Mouse (Mus musculus) intestine, embryonic 16.5 days (tissue): ENCODE measurements around the gene Nup205. TPM values are rescaled to one million over a fixed set of nuclear protein-coding genes. Genes with fewer than 3 reads are reported as not detected.

Source experiments
- ATAC-seq: fragments of 200-750 bp; cut with Nextera tagmentation; 2 replicates; pipeline ENCODE4 v1.8.0; 2017; ENCODE audit warnings: moderate TSS enrichment, moderate library complexity
- H3K27ac ChIP-seq: fragments of 300-500 bp; sonication (generic); 2 replicates; pipeline ENCODE4 v1.5.1; 2014; ENCODE audit warnings: mild to moderate bottlenecking, low read length
- H3K27me3 ChIP-seq: fragments of 300-500 bp; sonication (generic); replicated peaks from 2 replicates; pipeline ENCODE4 v1.6.1; 2014; ENCODE audit warnings: low read length, control low read depth, mixed read lengths; ENCODE audit not compliant: control insufficient read depth, insufficient read depth
- H3K36me3 ChIP-seq: fragments of 300-500 bp; sonication (generic); 2 replicates; pipeline ENCODE4 v1.6.1; 2014; ENCODE audit warnings: low read length, control low read depth; ENCODE audit not compliant: control insufficient read depth, insufficient read depth
- H3K4me1 ChIP-seq: fragments of 300-500 bp; sonication (generic); 2 replicates; pipeline ENCODE4 v1.6.1; 2014; ENCODE audit warnings: low read length, control low read depth, mixed read lengths; ENCODE audit not compliant: control insufficient read depth, insufficient read depth
- H3K4me2 ChIP-seq: fragments of 300-500 bp; sonication (generic); 2 replicates; pipeline ENCODE4 v1.6.1; 2014; ENCODE audit warnings: low read depth, low read length, control low read depth
- H3K4me3 ChIP-seq: fragments of 300-500 bp; sonication (generic); 2 replicates; pipeline ENCODE4 v1.5.1; 2014; ENCODE audit warnings: mild to moderate bottlenecking, low read length
- H3K9ac ChIP-seq: fragments of 300-500 bp; sonication (generic); 2 replicates; pipeline ENCODE4 v1.6.1; 2014; ENCODE audit warnings: low read depth, low read length
- H3K9me3 ChIP-seq: fragments of 300-500 bp; sonication (generic); 2 replicates; pipeline ENCODE4 v1.6.1; 2016; ENCODE audit warnings: low read length, control low read depth; ENCODE audit not compliant: control insufficient read depth
- WGBS: fragments of 180-500 bp; shearing (Covaris S2); extraction: QIAGEN DNeasy Blood & Tissue Kit; methylation state at CpG from one replicate; pipeline ENCODE4 v1.1.7; 2014; 5-methylcytosine and 5-hydroxymethylcytosine counted together
- polyA plus RNA-seq: library from polyadenylated mRNA; unstranded; fragments of >200 nt; fragmentation: Nextera tagmentation; extraction: Ambion mirVana; gene quantifications from 2 replicates; pipeline ENCODE4 v1.2.1, GENCODE M21; 2015

Gene Nup205
- polyA plus RNA-seq = 23.7 and 23.8 TPM in 2 replicates

- peak; percentile 94 for ATAC-seq
- peak within 1 kb of the TSS; percentile 97 for H3K9ac ChIP-seq
- peak within 1 kb of the TSS; percentile 86 for H3K4me2 ChIP-seq
- H3K36me3 ChIP-seq = no peaks in the 10 kb centered on the region
- H3K27ac ChIP-seq = peak within 1 kb of the TSS; percentile 95
- H3K9me3 ChIP-seq = no peaks in the 10 kb centered on the region
- no peaks in the 10 kb centered on the region for H3K27me3 ChIP-seq
- H3K4me1 ChIP-seq = no peaks in the 10 kb centered on the region
- WGBS = 3% methylated on average over 34 of the region's 34 CpGs
- peak within 1 kb of the TSS; percentile 92 for H3K4me3 ChIP-seq
Observed at GRCm38 (mm10) chr6:35176979-35177649, at the start of gene Nup205. Gene Nup205, plus strand, starts transcription at chr6:35177421.

DNA sequence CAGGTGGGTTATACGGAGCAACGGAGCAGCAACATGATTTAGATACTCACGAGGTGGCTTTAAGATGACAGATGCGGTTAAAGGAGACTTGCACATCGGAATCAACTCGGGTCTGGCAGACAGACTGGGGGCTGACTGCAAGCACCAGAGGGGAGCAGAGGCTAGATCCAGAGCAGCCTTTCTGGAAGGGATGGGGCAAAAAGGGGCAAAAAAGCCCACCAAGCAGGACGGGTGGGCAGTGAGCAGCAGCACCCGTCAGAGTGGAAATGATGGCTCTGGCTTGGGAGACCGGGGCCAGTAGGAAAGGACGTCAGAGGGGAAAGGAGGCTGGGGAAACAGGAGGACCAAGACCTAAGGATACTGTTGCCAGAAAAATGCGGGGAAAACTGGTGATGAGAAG is 44.4 kb upstream of the Nup205 start:
- H3K4me2 ChIP-seq = peak overlapping the region; percentile 90
- ATAC-seq = peak; percentile 2; the same call in 1 of the 2 replicates
- H3K9ac ChIP-seq = peak overlapping the region; percentile 89
- H3K9me3 ChIP-seq = no peaks in the 10 kb centered on the region
- H3K27me3 ChIP-seq = no peaks in the 10 kb centered on the region
- peaks cover 2% of the 10 kb centered on the region; the same call in 1 of the 2 replicates for H3K4me1 ChIP-seq
- H3K4me3 ChIP-seq = peak overlapping the region; percentile 81
- H3K27ac ChIP-seq = peak overlapping the region; percentile 93
- no peaks in the 10 kb centered on the region for H3K36me3 ChIP-seq
- WGBS = under 1% methylated on average over 11 of the region's 11 CpGs

GRCm38 (mm10) chr6:35133246-35133578 is 44.0 kb upstream of the Nup205 start:
- H3K36me3 ChIP-seq = no peaks in the 10 kb centered on the region
- H3K4me1 ChIP-seq = peaks cover 2% of the 10 kb centered on the region; the same call in 1 of the 2 replicates
- H3K27me3 ChIP-seq = no peaks in the 10 kb centered on the region
- ATAC-seq = peak; percentile 93
- peak overlapping the region; percentile 89 for H3K9ac ChIP-seq
- H3K9me3 ChIP-seq = no peaks in the 10 kb centered on the region
- H3K4me3 ChIP-seq = peak overlapping the region; percentile 81
- H3K27ac ChIP-seq = peak overlapping the region; percentile 93
- under 1% methylated on average over 24 of the region's 25 CpGs for WGBS
- peak overlapping the region; percentile 90 for H3K4me2 ChIP-seq

DNA sequence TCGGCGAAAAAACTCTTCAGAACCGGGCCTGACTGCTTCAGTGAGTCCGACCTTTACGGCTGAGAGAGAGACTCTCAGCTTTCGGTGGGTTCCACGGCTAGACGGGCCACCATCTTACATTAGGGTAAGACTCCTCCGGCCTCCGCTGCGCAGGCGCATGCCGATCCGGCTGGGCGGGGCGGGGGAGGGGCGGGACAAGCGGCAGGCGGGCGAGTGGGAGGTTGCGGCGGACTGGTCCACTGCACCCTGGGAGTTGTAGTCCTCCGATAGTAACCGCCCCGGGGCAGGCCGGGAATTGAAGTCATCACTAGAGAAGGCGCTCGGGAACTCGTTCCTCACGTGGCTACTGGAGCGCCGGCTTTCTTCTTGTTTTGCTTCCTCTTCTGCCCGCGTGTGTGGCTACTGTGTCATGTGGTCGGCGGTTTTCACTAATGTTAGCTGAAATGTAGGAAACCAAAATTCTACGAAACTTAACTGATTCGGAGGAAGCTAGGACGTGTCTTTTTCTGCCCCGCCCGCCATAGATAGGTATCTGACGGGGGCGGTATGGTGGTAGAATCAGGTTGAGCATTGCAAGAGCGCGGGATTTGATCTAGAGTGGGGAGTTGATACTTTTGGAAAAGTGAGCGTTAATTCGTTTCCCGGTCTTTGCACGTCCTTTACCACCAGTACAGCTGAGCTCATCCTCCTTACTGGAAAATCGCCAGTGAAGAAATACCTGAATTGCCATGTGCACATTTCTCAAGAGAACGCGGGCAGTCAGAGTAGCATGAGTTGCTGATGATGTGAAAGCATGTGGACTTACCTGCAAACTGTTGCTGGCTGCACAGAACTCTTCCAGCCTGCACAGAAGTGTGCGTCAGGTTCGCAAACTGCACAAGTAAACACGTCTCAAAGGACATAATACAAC is 43.4 kb upstream of the Nup205 start, which contains the start of gene Cnot4:
Gene Cnot4, minus strand, starts transcription at position 146 of the 910 bp plus-strand sequence.
- H3K4me3 ChIP-seq = peak within 1 kb of the TSS; percentile 81
- H3K4me1 ChIP-seq = peaks cover 2% of the 10 kb centered on the region; the same call in 1 of the 2 replicates
- H3K4me2 ChIP-seq = peak within 1 kb of the TSS; percentile 90
- peak within 1 kb of the TSS; percentile 93 for H3K27ac ChIP-seq
- ATAC-seq = peak; percentile 99
- no peaks in the 10 kb centered on the region for H3K36me3 ChIP-seq
- H3K9me3 ChIP-seq = no peaks in the 10 kb centered on the region
- WGBS = under 1% methylated on average over 55 of the region's 55 CpGs
- H3K27me3 ChIP-seq = no peaks in the 10 kb centered on the region
- peak within 1 kb of the TSS; percentile 89 for H3K9ac ChIP-seq

GRCm38 (mm10) chr6:35134844-35135243 is 42.4 kb upstream of the Nup205 start:
- H3K9ac ChIP-seq = no peak overlapping the region

DNA sequence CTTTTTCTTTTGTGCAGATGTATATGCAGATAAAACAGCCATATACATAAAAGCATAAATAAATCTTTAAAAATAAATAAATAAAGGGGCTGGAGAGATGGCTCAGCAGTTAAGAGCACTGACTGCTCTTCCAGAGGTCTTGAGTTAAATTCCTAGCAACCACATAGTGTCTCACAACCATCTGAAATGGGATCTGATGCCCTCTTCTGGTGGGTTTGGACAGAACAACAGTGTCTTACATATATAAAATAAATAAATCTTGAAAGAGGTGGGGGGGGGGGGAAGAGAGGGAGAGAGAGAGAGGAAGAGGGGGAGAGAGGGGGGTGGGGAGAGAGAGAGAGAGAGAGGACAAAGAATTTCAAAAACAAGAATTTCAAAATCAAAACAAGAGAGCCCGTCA is 36.9 kb upstream of the Nup205 start:
- H3K4me2 ChIP-seq = no peak overlapping the region
- no peaks in the 10 kb centered on the region for H3K27me3 ChIP-seq
- no peak overlapping the region for H3K27ac ChIP-seq
- H3K36me3 ChIP-seq = no peaks in the 10 kb centered on the region
- no peaks in the 10 kb centered on the region for H3K9me3 ChIP-seq
- no peaks in the 10 kb centered on the region for H3K4me1 ChIP-seq
- no peak overlapping the region for H3K9ac ChIP-seq
- H3K4me3 ChIP-seq = no peak overlapping the region
- ATAC-seq = no peak
- WGBS = 89% methylated on average over 1 of the region's 1 CpGs

More at GRCm38 (mm10) chr6:35134844-35135243, 42.4 kb upstream of the Nup205 start:
- H3K36me3 ChIP-seq = no peaks in the 10 kb centered on the region
- no peak for ATAC-seq
- 59% methylated on average over 2 of the region's 2 CpGs for WGBS
- H3K4me2 ChIP-seq = peak overlapping the region; percentile 72
- peak overlapping the region; percentile 81 for H3K4me3 ChIP-seq
- peaks cover 2% of the 10 kb centered on the region; the same call in 1 of the 2 replicates for H3K4me1 ChIP-seq
- no peak overlapping the region for H3K27ac ChIP-seq
- no peaks in the 10 kb centered on the region for H3K9me3 ChIP-seq
- H3K27me3 ChIP-seq = no peaks in the 10 kb centered on the region

DNA sequence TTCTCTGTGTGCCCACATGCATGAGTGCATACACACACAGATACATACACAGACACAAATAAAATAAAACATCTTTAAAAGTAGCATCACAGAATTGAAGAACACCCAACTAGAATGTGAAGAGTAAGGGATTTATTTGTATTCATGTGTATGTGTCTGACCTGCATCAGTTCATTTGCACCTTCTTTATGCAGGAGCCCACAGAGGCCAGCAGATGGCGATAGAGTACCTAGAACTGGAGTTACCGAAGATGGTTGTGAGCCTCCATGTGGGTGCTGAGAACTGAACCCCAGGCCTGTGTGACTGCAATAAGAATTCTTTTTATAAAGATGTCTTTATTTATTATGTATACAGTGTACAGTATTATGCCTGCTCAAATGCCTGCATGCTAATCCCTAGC is 31.7 kb upstream of the Nup205 start:
- no peak overlapping the region for H3K9ac ChIP-seq
- no peaks in the 10 kb centered on the region for H3K4me1 ChIP-seq
- H3K4me3 ChIP-seq = no peak overlapping the region
- 0 out of 2 replicates have a peak, but pooled peaks cover 3% of the 10 kb centered on the region for H3K36me3 ChIP-seq
- 87% methylated on average over 2 of the region's 2 CpGs for WGBS
- no peaks in the 10 kb centered on the region for H3K9me3 ChIP-seq
- no peak overlapping the region for H3K4me2 ChIP-seq
- no peak overlapping the region for H3K27ac ChIP-seq
- no peak for ATAC-seq
- no peaks in the 10 kb centered on the region for H3K27me3 ChIP-seq

GRCm38 (mm10) chr6:35147726-35148422 is 29.3 kb upstream of the Nup205 start:
- H3K27me3 ChIP-seq = no peaks in the 10 kb centered on the region
- H3K4me3 ChIP-seq = no peak overlapping the region
- ATAC-seq = no peak
- no peaks in the 10 kb centered on the region for H3K9me3 ChIP-seq
- H3K9ac ChIP-seq = no peak overlapping the region
- 0 out of 2 replicates have a peak, but pooled peaks cover 3% of the 10 kb centered on the region for H3K36me3 ChIP-seq
- H3K4me2 ChIP-seq = no peak overlapping the region
- WGBS = 75% methylated on average over 3 of the region's 3 CpGs
- H3K4me1 ChIP-seq = no peaks in the 10 kb centered on the region
- no peak overlapping the region for H3K27ac ChIP-seq

DNA sequence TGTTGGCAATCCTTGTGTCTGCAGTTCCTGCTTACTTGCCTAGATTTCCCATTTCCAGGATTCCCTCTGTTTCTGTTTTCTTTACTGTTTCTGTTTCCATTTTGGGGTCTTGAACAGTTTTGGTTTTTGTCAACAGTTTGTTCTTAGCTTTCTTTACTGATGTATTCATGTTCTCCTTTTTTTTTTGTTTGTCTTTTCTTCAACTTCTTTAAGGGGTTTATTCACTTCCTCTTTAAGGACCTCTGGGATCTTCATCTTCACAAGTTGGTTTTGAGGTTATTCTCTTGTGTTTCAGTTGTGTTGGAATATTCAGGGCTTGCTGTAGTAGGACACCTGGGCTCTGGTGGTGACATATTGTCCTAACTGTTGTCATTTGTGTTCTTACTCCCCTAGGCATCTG is 22.7 kb upstream of the Nup205 start:
- Histone ChIP-seq H3K9ac (no peak overlapping the region), H3K4me2 (no peak overlapping the region), H3K36me3 (no peaks in the 10 kb centered on the region)

More for the DNA sequence above, 22.7 kb upstream of the Nup205 start:
- H3K27ac ChIP-seq = no peak overlapping the region
- no peak overlapping the region for H3K4me3 ChIP-seq
- H3K9me3 ChIP-seq = no peaks in the 10 kb centered on the region
- no peaks in the 10 kb centered on the region for H3K4me1 ChIP-seq
- ATAC-seq = no peak
- H3K27me3 ChIP-seq = no peaks in the 10 kb centered on the region
